Mouse (Mus musculus) liver, adult (tissue): ENCODE measurements around the gene Arl6ip4.

Experiments
- GATA4 ChIP-seq: IDR thresholded peaks from 2 replicates; pipeline ENCODE4 v1.6.1; 2014; ENCODE audit warnings: mild to moderate bottlenecking, low read length; ENCODE audit not compliant: insufficient replicate concordance

The Arl6ip4 gene

DNA sequence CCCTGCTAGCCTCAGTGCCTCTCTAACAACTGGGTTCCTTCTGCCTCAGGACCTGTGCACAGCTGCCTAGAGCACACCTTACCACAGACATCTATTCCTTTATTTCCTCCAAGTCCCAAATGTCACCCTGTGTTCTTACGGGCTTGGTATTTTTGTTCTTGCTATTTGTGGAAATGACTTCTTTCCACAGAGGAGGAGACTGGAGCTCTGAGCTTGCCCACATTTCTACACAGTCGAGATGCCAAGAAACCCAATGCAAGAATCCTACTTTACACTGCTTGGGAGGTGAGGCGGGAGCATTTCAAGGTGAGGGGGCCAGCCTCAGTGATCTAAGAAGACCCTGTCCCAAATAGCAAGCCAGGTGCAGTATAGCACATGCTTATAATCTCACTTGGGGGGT lies 30.4 kb upstream of the Arl6ip4 start:
- no peak for TF ChIP-seq GATA4

DNA sequence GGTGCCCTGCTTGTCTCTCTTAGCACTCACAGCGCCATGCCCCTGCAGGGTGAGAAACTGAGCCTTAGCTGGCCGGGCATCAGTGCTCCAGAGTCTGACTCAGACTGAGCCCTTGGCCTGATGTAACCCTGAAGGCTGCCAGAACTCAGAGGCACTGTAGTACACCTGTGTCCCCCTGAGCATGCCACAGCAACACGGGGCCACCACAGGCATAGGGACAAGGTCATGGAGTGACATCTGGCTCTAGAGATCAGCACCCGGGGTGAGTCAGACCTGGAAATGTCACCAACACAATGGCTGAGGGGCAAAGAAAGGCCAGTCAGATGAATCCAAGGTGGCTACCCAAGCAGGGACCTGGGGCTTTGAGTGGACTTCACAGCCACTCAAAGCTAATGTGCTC lies 29.0 kb upstream of the Arl6ip4 start:
- TF ChIP-seq GATA4, result no peak

DNA sequence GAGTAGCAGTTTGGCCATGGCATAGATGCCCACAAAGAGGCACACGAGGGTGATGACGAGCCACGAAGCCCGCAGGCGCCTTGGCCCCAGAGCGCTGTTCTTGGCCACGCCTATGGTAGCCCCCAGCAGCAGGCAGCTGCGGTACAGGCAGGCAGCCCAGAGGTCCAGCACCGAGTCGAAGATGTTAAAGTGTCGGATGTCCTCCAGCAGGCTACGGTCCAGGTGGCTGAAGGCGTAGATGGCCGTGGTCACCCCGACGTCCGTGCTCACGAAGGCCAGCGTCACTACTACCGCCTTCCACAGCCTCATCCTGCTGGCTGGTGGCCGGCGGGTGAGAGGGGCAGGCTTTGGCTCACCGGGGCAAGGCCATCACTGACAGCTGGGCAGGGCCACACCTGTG lies 26.0 kb upstream of the Arl6ip4 start:
- no peak for TF ChIP-seq GATA4

DNA sequence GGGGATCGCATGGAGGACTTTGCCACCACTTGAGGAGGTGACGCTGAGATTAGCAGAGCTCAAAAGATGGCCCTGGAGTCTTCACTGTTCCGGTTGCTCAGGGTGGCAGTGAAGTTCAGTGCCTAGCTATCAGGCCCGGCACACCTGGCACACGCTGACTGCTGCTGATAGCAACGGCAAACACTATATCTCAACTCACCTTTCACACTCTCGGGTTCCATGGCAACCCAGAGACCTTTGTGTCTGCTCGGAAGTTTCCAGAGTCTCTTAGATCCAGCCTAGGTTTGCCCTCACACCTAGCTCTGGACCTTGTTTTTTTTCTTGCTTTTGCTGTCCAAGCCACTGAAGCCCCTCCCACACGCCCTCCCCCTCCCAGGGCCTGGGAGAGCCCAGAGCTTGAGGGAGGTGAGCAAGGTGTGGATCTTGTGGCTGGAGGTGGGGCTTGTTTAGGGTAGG lies 23.9 kb upstream of the Arl6ip4 start:
- no peak for TF ChIP-seq GATA4

DNA sequence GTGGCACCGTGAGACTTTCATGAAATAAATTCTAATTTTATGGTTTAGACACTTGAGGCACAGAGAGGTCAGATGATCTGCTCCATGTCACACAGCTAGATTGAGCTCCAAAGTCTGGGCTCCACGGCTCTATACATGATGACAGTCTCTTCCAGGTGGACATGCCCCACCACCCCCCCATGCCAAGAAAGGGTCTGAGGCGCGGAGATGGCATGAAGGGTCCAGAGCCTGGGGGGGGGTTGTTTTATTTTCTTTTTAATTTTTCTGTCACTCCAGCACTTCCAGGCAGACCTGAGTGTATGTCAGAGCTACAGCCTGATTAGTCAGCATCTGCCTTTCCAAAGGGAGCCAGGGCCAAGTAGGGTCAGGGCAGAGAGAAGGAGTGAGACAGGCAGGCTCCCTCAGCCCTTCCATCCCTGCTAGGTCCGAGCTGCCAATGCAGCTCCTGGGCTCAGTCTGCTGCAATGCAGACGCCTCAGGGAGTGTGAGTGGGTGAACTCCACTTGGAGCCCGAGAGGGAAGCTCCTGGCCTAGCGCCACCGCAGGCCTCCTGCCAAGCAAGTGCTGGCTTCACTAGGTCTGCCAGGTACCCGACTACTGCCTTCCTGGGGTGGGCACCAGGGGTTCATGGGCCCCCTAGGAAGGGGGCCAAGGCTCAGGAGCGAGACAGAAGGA lies 22.6 kb upstream of the Arl6ip4 start:
- TF ChIP-seq GATA4, result no peak

DNA sequence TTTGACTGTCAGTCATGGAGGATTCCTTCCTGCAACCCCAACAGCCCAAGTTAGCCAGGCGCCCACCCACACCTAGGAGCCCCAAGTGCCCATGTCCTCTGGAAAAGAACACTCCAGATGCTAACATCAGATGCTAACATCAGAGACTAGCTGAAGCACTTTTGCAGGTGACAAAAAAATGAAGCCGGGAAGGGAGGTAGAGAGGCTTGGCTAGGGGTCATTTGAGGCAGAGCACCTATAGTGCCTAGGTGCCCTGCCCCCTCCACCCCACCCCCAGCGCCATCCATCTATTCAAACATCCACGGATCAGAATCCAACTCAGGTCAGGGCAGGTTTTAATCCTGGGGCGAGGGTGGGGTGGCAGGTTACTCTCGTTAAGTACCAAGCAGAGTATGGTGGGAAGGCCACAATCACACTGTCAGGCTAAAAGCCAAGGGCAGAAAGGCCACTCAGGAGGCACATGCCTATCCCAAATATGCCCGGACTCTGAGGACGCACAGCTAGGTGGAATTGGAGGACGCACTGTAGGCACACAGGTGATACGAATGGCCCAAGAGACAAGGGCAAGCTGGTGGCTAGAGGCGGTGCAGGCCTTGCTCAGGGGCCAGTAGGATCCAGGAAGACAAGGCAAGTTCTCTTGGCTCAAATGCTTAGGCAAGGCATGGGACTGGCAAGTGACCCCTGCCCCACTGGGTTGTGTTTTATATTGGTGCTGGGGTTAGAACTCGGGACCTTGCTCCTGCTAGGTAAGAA lies 21.9 kb upstream of the Arl6ip4 start:
- TF ChIP-seq GATA4, result no peak

DNA sequence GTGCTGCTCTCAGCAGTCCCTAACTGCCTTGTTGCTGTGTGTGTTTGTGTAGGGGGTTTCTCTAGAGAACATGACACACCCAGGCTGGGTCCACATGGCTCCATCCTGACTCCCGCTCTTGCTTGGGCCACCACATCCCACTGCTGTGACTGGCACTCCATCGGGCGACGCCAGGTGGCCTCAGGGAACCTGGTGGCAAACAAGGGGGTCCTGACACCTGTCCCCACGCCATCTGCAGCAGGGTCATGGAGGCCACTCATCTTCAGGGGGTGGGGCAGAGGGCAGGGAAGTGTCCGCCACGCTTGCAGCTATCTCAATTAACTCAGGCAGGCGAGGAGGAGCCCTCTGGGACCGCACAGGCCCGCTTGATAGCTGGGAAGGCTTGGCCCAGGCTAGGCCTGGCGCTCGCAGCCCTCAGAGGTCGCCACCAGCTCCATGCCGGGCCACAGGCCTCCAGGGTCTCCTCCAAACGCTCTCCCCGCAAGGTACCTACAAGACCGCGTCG lies 20.8 kb upstream of the Arl6ip4 start:
- no peak for TF ChIP-seq GATA4

DNA sequence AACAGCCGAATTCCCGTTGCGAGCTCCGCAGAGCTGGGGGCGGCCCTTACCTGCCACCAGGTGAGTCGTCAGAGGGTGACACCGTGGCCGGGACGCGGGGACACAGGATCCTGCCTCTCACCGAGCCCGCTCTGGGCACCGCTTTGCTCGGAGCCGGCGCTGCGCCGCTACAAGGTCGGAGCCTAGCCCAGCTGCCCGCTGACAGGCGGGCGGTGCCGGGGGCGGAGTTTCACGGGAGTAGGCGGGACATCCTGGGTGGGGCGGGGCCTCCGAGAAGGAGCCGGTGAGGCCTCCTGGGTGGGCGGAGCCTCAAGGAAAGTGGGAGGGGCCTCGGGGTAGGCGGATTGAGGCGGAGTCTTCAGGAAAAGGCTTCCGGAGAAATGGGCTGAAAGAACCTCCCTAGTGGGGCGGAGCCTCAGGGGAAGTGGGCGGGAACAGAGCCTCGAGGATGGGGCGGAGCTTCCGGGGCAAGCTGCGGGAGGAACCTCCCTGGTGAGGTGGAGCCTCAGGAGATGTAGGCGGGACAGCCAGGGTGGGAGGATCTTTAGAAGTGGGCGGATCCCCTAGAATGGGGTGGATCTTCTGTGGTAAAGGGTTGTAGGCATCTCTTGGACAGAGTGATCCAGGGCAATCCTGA lies 20.2 kb upstream of the Arl6ip4 start, which contains the start of gene Abcb9:
TSS of gene Abcb9 (minus strand) at position 203 of the 637 bp plus-strand sequence.
- no peak for TF ChIP-seq GATA4

DNA sequence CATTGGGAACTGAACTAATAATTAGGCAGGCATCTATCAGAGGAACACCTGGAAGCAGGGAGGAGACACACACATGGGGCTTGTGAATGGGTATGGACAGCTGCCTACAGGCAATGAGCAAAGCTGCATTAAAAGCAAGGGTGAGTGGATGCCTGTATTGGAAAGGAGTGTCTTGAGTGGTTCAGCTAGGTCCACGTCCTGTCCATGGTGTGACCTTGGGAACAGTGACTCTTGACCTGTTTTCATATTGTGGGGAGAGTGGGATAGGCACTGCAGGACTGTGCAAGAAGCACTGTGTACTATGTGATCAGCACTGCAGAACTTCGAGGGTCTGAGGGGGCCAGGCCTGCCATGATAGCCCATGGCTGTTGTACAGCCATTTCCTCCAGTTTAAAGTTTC lies 17.0 kb upstream of the Arl6ip4 start:
- no peak for TF ChIP-seq GATA4

DNA sequence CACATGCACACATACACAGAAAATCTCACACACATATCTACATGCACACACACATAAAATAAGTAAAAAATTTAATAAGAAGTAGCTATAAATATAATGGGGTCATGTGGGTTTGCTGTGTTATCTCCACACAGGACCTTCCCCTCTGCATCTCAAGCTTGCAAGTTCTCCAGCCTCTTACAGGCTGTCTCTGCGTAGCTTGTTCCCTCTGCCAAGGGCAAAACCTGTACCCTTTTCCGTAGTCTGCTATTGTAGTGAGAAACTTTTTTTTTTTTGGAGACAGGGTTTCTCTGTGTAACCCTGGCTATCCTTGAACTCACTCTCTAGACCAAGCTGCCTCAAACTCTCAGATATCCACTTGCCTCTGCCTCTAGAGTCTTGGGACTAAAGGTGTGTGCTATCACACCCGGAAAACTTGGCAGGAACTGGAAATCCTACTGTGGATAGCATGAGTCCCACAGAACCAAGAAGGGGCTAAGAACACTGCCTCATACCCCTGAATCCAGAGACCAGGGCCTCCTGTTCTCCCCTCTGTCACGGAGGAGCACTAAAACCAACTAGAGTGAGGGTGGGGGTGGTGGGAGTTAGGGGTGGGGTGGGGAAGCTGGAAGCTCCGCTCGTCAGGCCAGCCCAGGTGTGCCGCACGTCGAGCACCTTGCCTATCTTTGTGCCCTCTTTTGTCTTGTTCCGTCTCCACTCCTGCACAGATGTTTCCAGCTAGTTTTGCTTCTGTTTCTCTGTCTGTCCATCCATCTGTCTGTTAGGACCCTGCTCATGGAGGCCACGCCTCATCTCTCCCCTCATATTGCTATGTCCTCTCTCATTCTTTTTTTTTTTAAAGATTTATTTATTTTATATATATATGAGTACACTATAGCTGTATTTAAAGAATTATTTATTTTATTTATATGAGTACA lies 15.5 kb upstream of the Arl6ip4 start:
- TF ChIP-seq GATA4, result no peak

DNA sequence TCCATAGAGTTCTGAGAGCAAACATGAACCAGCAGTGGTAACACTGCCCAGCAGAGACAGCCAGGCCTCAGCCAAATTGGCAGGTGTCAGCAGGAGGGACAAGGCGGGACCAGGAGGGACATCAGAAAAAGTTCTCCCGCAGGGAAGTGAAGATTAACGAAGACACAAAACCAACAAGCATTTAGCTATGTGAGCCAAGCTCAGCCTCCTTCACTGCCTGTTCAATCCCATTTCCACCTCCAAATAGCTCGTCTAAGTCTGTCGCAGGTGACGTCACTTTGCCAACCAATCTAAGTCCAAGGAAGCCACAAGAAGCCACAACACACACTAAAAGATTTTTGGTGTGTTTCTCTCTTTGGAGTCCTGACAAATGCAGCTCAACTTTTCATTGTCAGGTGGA lies 13.6 kb upstream of the Arl6ip4 start:
- TF ChIP-seq GATA4, result no peak

DNA sequence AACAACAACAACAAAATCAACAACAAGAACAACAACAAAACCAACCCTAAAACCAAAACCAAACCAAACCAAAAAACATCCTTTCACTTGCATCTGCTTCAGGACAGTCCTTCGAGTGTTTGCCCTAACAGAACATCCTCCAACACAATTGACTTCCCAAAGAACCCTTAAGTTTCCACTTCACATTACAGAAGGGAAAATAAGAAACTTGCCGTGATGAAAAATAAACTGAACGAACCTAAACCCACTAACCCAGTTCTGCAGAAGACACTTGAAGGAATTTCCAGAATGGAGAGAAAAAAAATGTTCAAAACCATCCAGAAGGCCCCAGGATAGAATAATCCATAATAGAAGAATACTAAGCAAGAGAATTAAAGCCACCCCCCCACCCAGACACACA lies 12.9 kb upstream of the Arl6ip4 start:
- TF ChIP-seq GATA4, result no peak

DNA sequence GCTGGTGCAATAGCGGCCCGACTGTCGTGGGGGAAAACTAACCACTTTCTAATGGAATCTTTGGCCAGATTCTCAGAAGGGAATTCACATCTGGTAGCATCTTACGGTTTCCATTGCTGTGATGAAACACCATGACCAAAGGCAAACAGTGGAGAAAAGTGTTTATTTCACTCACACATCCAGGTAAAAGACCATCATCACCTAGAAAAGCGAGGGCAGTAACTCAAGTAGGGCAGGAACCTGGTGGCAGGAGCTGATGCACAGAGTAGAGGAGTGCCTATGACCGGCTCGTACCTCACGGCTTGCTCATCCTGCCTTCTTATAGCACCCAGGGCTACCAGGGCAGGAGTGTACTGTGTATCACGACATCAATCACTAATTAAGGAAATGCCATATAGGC lies 12.3 kb upstream of the Arl6ip4 start:
- TF ChIP-seq GATA4, result no peak

DNA sequence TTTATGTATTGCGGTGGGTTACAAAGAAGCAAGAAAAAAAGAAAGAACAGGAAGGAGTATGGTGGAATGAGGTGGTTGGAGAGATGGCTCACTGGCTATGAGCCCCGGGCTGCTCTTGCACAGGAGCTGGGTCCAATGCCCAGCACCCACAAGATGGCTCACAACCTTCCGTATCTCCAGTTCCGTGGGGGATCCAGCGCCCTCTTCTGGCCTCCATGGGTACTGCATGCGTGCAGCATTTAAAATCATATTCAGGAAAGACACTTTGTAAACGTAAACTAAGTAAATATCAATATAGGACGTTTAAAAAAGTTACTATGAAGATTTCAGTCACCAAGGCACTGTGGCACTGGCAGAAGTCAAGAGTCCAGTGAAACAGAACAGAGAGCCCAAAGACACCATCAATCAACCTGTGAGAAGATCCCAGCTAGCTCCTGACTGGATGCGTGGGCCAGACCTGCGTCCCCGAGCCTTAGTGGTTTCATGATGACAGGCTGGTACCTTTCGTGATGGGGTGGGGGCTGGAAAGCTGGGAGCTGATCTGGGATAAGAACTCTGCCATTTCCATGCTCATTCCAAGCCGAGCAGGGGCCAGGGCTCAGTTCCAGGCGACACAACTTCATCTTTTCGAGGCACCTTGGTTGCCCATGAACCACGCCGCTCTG lies 4.7 kb upstream of the Arl6ip4 start:
- no peak for TF ChIP-seq GATA4
